Mouse (Mus musculus) embryonic facial prominence, embryonic 13.5 days (tissue): ENCODE data around the gene Vps4a. TPM values are rescaled to one million over a fixed set of nuclear protein-coding genes. Genes with fewer than 3 reads are reported as not detected.

ENCODE experiments used
- ATAC-seq: fragments of 200-750 bp; cut with Nextera tagmentation; 2 replicates; pipeline ENCODE4 v1.8.0; 2017; ENCODE audit warnings: low read depth; ENCODE audit not compliant: insufficient number of reproducible peaks, insufficient read depth, low FRiP score, low TSS enrichment
- H3K27ac ChIP-seq: fragments of 300-500 bp; sonication (generic); 2 replicates; pipeline ENCODE4 v1.5.1; 2015; ENCODE audit warnings: moderate library complexity, mild to moderate bottlenecking, inconsistent platforms
- H3K27me3 ChIP-seq: fragments of 300-500 bp; sonication (generic); 2 replicates; pipeline ENCODE4 v1.6.1; 2015; ENCODE audit warnings: mild to moderate bottlenecking, inconsistent platforms
- H3K36me3 ChIP-seq: fragments of 300-500 bp; sonication (generic); 2 replicates; pipeline ENCODE4 v1.6.1; 2015; ENCODE audit warnings: mild to moderate bottlenecking, inconsistent platforms
- H3K4me1 ChIP-seq: fragments of 300-500 bp; sonication (generic); 2 replicates; pipeline ENCODE4 v1.6.1; 2015; ENCODE audit warnings: inconsistent platforms
- H3K4me2 ChIP-seq: fragments of 300-500 bp; sonication (generic); 2 replicates; pipeline ENCODE4 v1.6.1; 2015; ENCODE audit warnings: moderate library complexity, mild to moderate bottlenecking, inconsistent platforms
- H3K4me3 ChIP-seq: fragments of 300-500 bp; sonication (generic); 2 replicates; pipeline ENCODE4 v1.5.1; 2015; ENCODE audit warnings: mild to moderate bottlenecking, inconsistent platforms
- H3K9ac ChIP-seq: fragments of 300-500 bp; sonication (generic); 2 replicates; pipeline ENCODE4 v1.6.1; 2015; ENCODE audit warnings: mild to moderate bottlenecking, inconsistent platforms
- H3K9me3 ChIP-seq: fragments of 300-500 bp; sonication (generic); 2 replicates; pipeline ENCODE4 v1.6.1; 2016; ENCODE audit warnings: inconsistent platforms
- WGBS: fragments of 180-500 bp; shearing (Covaris S2); methylation state at CpG from one replicate; pipeline ENCODE4 v1.1.7; 2015; ENCODE audit warnings: mixed read lengths; 5-methylcytosine and 5-hydroxymethylcytosine counted together
- polyA plus RNA-seq: library from polyadenylated mRNA; unstranded; fragments of >200 nt; fragmentation: Nextera tagmentation; extraction: Ambion mirVana; gene quantifications from 2 replicates; pipeline ENCODE4 v1.2.1, GENCODE M21; 2015

Gene Vps4a
- polyA plus RNA-seq, 1 experiment from 2014 or later = 81.7 TPM

DNA sequence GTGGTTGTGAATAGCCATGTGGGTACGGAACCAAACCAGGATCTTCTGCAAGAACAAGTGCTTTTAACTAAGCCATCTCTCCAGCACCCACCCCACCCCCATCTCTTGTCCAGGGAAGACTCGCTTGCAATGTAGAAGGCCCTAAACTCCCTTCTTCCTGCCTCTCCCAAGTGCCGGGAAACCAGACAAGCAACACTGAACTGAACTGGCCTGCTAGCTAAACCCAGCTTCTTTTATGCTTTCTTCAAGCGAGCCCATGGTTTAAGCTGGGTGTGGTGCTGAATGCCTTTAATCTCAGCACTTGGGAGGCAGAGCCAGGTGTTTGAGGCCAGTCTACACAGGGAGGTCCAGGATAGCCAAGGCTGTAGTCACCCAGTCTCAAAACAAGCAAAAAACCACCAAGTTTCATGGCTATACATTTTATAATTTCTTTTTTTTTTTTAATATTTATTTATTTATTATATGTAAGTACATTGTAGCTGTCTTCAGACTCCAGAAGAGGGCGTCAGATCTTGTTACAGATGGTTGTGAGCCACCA lies 57.6 kb downstream of the Vps4a start:
- no peak overlapping the region for H3K4me3 ChIP-seq
- H3K27me3 ChIP-seq = no peaks in the 10 kb centered on the region

DNA sequence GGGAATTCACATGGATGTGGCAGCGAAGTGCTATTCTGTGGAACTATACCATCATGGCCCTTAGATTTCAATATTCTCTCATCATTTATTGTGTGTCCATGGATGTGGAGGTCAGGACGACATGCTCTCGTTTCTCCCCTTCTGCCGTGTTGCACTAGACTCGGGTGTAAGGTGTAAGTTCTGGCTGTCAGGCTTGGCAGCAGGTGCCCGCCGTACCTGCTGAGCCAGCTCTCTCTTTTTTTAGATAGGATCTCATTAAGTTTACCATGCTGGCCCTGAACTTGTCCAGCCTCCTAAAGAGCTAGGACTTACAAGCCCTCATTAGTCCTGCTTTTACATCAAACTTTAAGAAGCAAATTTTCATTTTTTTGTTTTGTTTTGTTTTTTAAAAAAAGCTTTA lies 59.5 kb downstream of the Vps4a start:
- peaks cover 17% of the 10 kb centered on the region for H3K4me1 ChIP-seq
- no peaks in the 10 kb centered on the region for H3K9me3 ChIP-seq
- H3K27me3 ChIP-seq = no peaks in the 10 kb centered on the region
- no peak overlapping the region for H3K4me2 ChIP-seq
- no peak overlapping the region for H3K27ac ChIP-seq
- peaks cover 84% of the 10 kb centered on the region for H3K36me3 ChIP-seq
- H3K9ac ChIP-seq = no peak overlapping the region
- WGBS = 93% methylated on average over 7 of the region's 7 CpGs
- no peak overlapping the region for H3K4me3 ChIP-seq
- ATAC-seq = no peak

More for the DNA sequence above, 57.6 kb downstream of the Vps4a start:
- H3K36me3 ChIP-seq = peaks cover 88% of the 10 kb centered on the region
- H3K4me2 ChIP-seq = no peak overlapping the region
- WGBS = 93% methylated on average over 5 of the region's 5 CpGs
- no peak for ATAC-seq
- H3K9me3 ChIP-seq = no peaks in the 10 kb centered on the region
- H3K4me1 ChIP-seq = no peaks in the 10 kb centered on the region
- H3K27ac ChIP-seq = no peak overlapping the region
- no peak overlapping the region for H3K9ac ChIP-seq

Other genes starting within 250 kb of the Vps4a start
- 0.66 and 0.76 TPM in 2 replicates for gene Has3, start 161.0 kb upstream of the Vps4a start, polyA plus RNA-seq
- 74.4 and 76.9 TPM in 2 replicates for gene Utp4, start 137.6 kb upstream of the Vps4a start, polyA plus RNA-seq
- 17.6 and 20.1 TPM in 2 replicates for gene Sntb2, start 95.5 kb upstream of the Vps4a start, polyA plus RNA-seq
- 51.1 and 55.7 TPM in 2 replicates for gene Pdf, start 17.4 kb downstream of the Vps4a start, polyA plus RNA-seq
- gene Cog8, start 25.5 kb downstream of the Vps4a start, polyA plus RNA-seq = 39.9 and 40.4 TPM in 2 replicates
- 87.2 and 109 TPM in 2 replicates for gene Nip7, start 25.7 kb downstream of the Vps4a start, polyA plus RNA-seq
- gene Tmed6, start 34.4 kb downstream of the Vps4a start, polyA plus RNA-seq = not detected in 2 replicates
- 24.7 and 24.8 TPM in 2 replicates for gene Terf2, start 65.3 kb downstream of the Vps4a start, polyA plus RNA-seq
- 78.5 and 83.4 TPM in 2 replicates for gene Cyb5b, start 119.4 kb downstream of the Vps4a start, polyA plus RNA-seq